Mouse (Mus musculus): ENCODE results near the gene Oca2. TPM values are rescaled to one million over a fixed set of nuclear protein-coding genes. Genes with fewer than 3 reads are reported as not detected.

Oca2 gene
- not detected for total RNA-seq (2021)
- long read RNA-seq, experiment 1 = 0 reads
- long read RNA-seq, experiment 2 = 0 reads

DNA sequence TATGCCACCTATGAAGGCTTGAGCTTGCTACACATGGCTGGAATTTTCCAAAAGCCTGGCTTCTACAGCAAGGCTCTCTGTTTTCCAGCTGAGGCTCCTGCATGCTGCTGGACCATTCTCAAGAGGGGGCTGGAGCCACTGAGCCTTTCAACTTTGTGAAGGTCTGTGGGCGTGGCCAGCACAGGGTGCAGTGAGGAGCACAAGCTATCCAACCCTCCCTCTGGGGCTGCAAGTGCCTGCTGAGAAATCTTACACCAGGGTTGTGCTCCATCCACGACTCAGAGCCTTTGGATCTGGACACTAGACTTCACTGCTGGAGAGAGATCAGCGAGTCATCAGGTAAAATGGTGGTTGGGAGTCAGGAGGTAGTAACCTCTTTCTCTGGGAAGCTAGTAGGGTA lies at the start of gene Oca2:
Gene Oca2, plus strand, starts transcription at position 218 of the 400 bp plus-strand sequence.
- intact Hi-C loops (cut with DNase I) = no loop called here
- DNase-seq = no peak

DNA sequence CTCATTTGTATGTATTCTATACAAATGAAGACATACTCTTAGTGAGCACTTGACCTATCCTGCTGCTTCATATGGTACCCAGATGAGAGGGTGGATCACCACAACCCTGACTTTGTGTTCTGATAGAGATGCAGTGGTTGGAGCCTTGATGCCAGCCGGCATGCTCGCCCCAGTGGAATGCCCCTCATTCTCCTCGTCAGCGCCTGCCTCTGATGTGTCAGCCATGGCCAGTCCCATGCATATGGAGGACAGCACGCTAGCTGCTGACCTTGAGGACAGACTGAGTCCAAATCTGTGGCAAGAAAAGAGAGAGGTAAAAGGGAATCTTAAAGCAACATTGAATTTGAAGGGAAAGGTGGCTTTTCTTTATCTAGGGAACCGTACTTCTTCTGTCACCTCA lies 48.5 kb upstream of the Oca2 start:
- DNase-seq = no peak
- intact Hi-C loops (cut with DNase I) = no loop called here

DNA sequence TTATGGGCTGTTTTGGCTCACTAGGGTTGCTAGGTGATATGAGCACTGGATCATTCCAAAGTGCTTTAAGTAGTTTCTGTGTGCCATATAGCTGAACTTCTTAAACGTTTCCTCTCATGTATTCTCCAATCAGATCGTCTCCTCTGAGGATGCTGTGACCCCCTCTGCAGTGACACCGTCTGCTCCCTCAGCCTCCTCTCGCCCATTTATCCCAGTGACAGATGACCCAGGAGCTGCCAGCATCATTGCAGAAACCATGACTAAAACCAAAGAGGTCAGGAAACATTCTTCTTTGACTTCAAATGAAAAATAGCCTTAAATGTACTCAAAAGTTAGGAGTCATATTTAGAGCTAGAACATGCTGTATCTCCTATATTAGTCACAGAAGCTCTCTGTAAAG lies 47.9 kb upstream of the Oca2 start:
- no peak for DNase-seq
- intact Hi-C loops (cut with DNase I) = no loop called here

DNA sequence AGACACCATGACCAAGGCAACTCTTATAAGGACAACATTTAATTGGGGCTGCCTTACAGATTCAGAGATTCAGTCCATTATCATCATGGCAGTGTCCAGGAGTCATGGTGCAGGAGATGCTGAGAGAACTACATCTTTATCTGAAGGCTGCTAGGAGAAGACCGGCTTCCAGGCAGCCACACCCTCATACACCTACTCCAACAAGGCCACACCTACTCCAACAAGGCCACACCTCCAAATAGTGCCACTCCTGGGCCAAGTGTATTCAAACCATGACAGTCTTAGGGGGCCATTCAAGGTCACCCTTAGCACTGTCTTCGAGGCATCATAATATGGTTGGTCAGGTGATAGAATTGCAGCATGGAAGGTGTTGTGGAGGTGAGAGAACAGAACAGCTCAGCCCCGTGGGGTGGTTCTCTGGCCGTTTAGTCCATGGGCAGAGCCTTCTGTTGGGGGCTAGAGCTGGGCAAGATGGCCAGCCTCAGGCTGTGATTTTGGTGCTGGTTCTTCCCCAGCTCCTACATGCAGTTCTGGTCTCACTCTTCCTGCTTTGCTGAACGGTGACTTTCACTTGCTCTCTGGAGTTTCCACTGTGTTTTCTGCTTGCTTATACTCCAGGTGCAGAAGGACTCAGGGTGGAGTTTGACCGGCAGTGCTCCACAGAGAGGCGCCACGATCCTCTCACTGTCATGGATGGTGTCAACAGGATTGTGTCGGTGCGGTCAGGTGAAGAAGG lies 37.9 kb upstream of the Oca2 start:
- intact Hi-C loops (cut with DNase I) = loop anchor here (5.0 kb wide), 1 partner anchor 394 kb away; no protein-coding TSS in a partner anchor
- DNase-seq = no peak

DNA sequence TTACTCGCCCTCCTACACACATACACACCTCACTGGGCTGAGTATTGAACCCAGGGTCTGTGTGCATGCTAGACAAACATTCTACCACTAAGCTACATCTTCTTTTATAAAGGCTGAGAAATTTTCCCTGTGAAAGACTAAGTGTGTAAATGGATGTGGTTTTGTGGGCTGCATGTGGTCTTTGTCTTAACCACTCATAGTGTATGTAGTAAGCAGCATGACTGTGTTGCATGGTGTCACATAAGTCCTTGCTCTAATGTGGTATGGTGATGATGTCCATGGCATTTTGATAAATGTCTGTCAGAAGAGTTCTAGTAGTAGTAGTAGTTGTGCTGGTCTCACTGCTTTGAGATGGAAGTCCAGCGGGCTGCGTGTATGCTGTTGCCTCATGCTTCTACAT lies 36.7 kb upstream of the Oca2 start:
- intact Hi-C loops (cut with DNase I) = loop anchor here (5.0 kb wide), 1 partner anchor 396 kb away; no protein-coding TSS in a partner anchor
- DNase-seq = no peak

DNA sequence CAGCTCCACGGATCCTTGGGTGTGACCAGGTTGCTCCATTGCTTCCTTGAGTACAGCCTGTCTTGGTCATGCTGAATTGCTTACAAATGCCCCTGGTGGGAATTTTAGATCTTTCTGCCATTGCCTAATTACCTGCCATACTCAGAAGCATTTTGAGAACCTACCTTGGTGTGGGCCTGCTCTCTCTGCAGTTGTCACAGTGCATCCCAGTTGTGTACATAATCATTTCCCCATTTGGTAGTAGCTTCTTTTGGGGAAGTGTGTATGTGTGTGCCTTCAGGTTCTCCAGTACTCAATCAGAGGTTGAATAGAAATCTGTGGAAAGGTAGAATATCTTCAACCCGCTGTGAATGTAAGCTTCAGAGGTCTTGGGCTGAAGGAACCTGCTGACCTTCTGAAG lies 36.3 kb upstream of the Oca2 start:
- intact Hi-C loops (cut with DNase I) = loop anchor here (5.0 kb wide), 1 partner anchor 396 kb away; no protein-coding TSS in a partner anchor
- DNase-seq = no peak

DNA sequence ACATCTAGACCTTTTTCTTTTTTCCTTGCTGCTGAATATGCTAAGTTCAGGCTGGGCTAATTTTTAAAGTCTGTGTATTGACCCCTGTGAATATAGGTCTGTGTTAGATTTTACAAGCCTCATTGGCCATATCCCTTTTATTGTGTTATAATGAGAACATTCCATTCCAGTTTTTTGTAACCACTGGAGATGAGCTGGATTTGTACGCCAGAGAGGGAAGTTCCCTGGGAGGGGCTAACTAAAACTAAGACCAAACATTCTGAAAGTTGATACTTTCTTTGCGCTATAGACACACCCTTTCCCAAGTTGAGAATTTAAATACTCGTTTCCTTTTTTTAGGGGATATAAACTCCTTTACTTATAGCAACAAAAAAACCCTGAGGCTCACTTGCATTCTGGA lies 34.7 kb upstream of the Oca2 start:
- intact Hi-C loops (cut with DNase I) = loop anchor here (5.0 kb wide), 1 partner anchor 398 kb away; no protein-coding TSS in a partner anchor
- no peak for DNase-seq

DNA sequence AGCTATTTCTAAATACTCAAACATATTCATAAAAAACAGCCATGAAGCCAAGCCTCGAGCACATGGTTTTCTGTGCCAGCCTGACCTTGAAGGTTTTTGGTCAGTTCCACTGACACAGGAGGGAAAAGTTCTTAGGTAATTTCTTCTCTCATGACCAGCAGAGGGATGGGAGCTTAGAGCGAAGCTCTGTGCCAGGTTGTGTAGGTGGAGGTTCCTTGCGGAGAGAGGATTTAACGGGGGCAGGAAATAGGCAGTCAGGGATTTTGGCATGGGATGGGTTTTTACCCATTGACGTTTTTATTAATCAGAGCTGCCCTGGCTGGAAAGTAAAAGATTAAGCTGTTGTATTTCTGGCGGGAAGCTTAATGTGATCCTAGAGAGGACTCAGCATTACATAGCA lies 18.7 kb upstream of the Oca2 start:
- intact Hi-C loops (cut with DNase I) = loop anchor here (5.0 kb wide), 1 partner anchor 89 kb away; no protein-coding TSS in a partner anchor
- DNase-seq = no peak

DNA sequence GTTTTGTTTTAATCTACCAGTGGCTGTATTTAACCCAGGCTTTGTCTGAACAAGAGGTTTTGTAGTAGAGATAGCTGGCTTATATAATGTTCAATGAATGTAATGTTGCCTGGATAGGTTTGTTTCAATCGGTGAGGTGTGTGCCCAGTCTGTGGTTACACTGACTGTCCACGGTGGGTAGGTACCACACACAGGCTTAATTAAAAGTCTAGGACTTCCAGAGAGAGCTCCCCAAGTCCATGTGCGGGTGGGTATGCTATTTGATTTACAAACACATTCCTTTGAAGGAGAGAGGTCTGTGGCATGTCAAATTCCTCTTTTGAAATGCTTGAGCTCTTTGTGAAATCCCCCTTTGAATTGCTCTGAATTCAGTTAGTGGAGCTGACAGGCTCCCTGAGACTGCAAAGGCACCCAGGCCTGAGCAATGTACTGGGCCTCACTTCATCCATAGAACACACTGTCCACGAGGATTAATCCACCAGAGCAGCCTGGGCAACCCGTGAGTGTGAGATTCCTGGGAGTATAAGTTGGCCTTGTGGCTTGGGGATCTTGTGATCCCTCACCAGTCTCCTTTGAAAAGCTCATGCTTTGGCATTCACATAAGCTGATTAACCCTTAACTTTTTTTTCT lies 3.7 kb upstream of the Oca2 start:
- intact Hi-C loops (cut with DNase I) = no loop called here

DNA sequence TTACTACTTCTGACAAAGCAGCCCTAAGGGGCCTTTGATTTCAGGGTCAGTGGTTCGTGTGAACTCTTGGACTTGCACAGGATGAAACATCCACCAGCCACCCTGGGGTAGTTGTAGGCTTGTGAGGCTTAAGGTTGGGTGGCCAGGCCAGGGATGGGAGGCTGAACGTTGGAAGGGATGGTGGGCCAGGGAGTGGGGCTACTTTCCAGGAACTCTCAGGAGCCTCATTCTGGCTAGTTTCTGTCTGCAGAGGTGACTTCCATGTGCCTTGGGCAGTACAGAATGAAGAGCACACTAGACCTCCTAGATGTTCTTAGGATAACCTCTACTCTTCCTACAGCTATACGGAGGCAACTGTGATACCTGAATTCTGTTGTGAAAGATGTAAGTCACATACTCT lies 2.9 kb upstream of the Oca2 start:
- no peak for DNase-seq

More for the DNA sequence above, 3.7 kb upstream of the Oca2 start:
- DNase-seq = no peak

DNA sequence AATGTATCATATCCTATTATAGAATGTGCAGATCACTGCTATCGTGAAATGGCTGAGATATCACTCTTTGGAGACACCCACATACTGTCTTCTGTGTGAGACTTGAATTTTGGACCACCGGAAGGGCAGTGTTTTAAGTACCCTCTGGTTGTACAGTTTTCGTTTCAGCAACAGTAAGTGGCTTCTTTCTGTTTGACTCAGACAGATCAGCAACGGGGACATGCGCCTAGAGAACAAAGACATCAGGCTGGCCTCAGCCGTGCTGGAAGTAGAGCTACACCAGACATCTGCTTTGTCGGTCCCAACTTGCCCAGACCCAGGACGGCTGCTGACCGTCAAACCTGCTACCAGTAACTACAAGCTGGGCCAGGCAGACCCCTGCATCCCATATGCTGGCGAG lies 15.0 kb downstream of the Oca2 start:
- intact Hi-C loops (cut with DNase I) = no loop called here
- DNase-seq = no peak

More for the DNA sequence above, 2.9 kb upstream of the Oca2 start:
- intact Hi-C loops (cut with DNase I) = no loop called here

DNA sequence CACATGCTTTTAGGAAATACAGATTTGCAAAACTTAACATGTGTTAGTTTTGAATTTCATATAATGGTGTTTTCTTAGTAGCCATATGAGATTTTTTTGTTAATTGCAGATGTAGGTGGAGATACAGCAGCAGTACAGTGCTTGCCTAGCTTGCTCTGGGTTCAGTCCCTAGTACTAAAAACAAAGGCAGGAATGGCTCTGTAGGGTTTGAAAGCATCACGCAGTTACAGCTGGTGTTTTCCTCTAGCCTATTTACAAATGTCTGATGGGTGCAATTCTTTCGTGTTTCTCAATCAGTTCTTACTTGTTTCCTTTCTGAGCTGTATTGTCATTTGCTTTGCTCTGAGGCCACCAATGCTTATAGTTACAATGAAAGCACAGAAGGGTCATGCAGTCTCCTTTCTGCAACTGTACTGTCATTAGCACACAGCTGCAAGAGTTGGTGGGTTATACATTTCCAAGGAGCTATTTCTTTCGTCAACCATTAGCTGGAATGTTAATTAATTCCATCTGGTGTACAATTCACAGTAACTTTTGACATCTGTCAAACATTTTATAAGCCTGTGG lies 18.4 kb downstream of the Oca2 start:
- intact Hi-C loops (cut with DNase I) = no loop called here
- DNase-seq = no peak

DNA sequence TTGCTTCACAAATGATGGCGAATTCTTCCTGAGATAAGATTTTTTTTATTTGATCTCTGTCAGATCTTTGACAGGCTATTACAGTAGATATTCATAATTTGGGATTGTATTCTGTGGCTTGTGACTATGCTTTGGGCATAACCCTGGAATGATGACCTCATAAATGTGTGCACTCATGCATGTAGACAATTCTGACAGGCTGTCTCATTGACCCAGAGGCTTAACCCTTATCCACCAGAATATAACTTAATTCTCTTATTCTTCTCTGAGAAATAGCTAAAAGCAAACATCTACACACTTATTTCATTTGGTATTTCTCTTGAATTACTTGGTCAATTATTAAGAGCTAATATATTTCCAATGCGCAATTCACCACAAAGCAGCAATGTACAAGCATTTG lies 37.9 kb downstream of the Oca2 start:
- no peak for DNase-seq
- intact Hi-C loops (cut with DNase I) = no loop called here

DNA sequence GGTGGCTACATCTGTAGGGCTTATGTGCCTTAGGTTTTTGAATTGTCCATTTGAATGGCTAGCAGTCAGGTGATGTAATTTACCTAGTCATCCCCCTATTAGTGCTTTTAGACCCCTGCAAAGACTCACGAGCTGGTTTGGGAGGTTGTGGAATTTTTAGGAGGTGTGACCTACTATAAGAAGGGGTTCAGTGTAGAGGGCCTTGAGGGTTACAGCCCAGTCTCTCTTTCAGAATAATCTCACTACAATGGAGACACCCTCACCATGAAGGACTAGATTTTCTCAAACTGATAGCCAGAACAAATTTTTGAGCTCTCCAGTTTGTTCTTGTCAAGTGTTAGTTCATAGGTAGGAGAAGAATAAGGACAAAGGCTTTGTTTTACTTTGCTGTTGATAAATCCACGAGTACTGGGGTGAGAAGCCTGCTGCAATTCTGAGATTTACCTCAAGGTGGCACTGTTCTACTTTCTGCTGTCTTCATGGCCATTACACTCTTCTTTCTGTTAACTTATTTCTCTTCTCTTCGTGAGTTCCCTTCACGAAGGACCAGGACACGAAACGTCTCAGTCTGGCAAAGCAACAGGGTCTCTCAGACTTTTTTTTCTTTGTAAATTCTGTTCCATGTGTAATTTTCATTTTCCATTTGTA lies 52.0 kb downstream of the Oca2 start:
- intact Hi-C loops (cut with DNase I) = no loop called here

DNA sequence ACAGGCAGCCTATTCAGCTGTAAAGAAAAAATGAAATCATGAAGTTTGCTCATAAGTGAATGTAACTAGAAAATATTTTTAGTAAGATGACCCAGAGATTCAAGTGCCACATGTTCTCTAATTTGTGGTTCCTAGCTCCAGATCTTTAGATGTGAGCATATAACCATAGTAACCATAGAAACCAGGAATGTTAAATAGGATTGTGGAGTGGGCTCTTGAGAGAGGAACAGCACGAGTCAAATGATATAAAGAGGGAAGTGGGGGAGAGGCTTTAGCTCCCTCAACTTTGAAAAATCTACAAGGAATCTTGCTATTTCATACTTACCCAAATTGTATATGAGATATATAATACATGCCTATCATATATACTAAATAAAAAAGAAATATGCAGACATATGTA lies 64.8 kb downstream of the Oca2 start:
- intact Hi-C loops (cut with DNase I) = no loop called here
- DNase-seq = no peak

More for the DNA sequence above, 52.0 kb downstream of the Oca2 start:
- DNase-seq = no peak

DNA sequence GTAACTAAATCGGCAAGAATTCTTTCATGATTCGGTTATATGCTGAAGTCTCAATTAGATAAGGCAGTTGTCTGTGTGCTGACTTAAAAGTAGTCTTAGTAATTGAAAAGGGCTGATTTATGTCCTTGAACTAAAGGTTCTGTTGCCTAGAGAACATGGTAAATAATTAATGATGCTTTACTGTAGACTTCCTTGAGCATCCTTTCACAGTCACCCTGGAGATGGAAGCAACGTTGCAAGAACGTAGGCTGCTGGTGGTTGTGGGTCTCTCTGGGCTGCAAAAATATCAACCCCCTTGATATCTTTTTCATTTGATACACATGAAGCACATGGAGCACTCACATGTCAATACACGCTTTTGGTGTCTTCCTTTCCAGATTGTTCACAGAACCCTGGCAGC lies 74.8 kb downstream of the Oca2 start:
- no peak for DNase-seq
- intact Hi-C loops (cut with DNase I) = no loop called here

DNA sequence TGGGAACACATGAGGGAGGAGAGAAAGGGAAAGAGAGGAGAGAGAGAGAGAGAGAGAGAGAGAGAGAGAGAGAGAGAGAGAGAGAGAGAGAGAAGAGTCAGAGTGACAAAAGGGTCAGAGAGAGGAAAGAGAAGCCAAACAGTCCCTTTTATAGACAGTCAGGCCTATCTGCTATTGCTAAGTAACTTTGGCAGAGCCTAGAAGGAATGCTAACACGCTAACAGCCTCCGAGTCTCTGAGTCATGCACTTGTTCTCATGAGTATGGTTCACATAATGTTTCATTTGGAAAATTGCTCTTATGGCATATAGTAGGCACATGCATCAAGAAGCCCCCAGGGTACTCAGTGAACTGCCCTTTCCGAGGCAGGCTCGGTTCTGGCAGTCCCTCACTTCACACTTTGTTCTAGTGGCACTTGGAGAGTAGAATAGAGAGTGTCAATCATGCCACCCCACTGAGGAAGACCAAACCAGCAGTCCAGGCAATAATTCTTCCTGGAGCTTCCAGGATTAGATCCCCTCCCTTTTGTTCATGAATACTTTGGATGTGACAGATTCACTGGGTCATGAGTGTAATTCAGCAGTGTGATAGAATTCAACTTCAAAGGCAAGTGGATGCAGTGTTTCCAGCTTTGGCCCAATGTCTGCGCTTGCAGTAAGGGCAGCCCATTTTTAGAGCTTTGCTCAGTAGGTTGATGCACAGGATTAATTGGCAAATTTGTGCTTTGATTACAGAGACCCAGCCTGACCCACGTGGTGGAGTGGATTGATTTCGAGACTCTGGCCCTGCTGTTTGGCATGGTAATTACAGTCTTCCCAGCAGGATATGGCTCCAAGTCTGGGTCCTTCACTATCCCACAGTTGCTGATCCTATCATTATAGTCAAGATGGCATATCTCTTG lies 76.3 kb downstream of the Oca2 start:
- intact Hi-C loops (cut with DNase I) = no loop called here
- no peak for DNase-seq

DNA sequence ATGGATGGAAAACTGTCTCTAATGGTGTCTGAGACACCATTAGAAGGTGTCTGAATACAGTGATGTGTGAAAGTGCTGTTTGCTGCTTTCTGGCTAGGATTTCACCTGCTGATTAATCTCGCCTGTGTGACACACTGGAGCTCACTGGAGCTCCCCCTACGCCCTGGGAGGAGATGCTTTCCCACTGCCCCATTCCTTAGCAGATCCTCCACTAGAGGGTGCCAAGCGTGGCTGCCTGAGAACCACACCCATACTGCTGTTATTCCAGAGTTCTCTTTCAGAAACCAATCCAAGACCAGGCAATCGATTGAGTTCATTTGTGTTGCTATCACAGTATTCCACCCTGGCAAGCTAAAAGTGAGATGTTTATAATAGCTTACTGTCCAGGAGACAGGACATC lies 88.2 kb downstream of the Oca2 start:
- DNase-seq = no peak
- intact Hi-C loops (cut with DNase I) = no loop called here

DNA sequence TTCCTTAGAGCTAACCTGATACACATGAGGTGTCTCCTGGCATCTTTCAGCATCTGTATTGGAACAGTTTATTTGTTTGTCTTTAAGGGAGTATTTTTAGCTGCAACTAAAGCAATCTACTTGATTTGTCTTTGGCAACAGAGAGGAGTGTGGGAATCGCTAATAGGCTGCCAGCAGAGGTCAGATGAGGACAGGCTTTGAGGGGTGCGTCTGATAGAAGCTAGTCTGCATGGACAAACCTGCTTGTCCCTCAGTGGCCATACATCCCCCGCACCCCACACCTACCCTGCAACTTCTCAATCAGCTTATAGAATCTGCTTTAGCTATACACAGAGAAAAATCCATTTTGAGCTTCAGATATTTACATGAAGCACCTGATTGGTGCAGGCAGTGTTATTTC lies 109.0 kb downstream of the Oca2 start:
- DNase-seq = no peak
- intact Hi-C loops (cut with DNase I) = no loop called here

DNA sequence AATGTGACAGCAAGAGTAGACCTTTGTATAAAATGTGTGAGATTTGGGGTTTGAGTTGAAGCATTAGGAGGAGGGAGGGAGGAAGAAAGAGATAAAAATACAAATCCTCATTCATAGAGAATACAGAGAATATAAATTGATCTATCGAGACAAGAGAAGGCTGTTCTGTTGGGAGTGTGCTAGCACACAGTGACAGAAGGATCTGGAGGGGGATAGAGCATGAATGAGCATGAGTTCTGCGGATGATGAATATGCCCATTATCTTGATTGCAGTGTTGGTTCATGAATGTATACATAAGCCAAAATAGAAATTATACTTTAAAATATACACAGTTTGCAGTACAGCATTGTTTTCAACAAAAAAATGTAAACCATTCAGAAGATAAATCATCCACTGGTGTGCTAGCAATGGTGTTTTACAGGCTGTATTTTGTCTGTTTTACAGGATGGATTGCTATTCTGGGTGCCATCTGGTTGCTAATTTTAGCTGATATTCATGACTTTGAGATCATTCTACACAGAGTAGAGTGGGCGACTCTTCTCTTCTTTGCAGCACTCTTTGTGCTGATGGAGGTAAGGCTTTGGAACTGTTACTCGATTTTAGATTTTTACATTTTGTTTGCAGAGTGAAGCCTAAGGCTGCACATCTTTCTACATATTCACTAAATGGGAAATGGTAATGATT lies 117.2 kb downstream of the Oca2 start:
- no peak for DNase-seq
- intact Hi-C loops (cut with DNase I) = no loop called here

Data from gastrocnemius, postnatal 36 days (tissue).